Mouse (Mus musculus): ENCODE data around the gene Brip1. TPM values are rescaled to one million over a fixed set of nuclear protein-coding genes. Genes with fewer than 3 reads are reported as not detected.

Gene Brip1
- polyA plus RNA-seq, 1 experiment, result 1.2 TPM

- no peak for DNase-seq (ENCODE audit: low read depth, low spot score)
- 83% methylated on average over 8 of the region's 8 CpGs for WGBS
Observed at GRCm38 (mm10) chr11:86039355-86039754, 161.6 kb downstream of the Brip1 start.

DNA sequence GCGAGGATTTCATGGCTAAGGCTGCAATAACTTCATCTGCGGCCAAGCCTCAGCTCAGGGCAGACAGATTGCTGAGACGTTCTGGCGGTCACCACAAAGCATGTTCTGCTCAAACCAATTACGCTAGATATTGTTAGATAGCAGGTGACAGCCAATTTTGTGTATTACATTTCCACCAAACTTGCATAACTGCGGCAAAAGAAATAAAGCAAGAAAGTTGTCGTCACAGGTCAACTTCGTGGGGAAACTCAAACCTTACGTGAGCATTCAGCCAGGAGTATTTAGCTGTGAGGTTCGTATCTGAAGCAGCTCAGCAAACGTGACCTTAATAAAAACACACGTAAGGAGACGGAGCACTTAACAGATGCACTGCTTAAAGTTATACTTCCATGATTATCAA lies 162.3 kb downstream of the Brip1 start:
- 72% methylated on average over 13 of the region's 13 CpGs for WGBS
- DNase-seq (ENCODE audit: low read depth, low spot score), result no peak

DNA sequence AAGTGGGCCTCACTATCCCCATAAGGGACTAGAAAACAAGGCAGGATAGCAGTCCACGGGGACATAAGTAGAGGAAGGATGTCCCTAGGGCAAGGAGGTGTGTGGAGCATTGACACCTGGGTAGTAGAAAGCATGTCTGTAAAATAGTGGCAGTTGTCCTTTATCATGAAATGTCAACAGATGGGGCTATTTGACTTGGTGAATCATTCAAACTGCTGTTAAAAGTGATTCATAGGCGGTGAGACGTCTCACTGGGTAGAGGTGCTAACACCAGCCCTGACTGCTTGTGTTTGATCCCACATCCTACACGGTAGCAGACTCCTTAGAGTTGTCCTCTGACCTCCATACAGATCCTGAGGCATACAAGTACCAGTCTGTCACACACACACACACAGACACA lies 168.1 kb downstream of the Brip1 start:
- DNase-seq (ENCODE audit: low read depth, low spot score), result no peak
- 27% methylated on average over 4 of the region's 4 CpGs for WGBS

GRCm38 (mm10) chr11:86028034-86028433 lies 173.0 kb downstream of the Brip1 start:
- WGBS, result 55% methylated on average over 5 of the region's 5 CpGs
- DNase-seq (ENCODE audit: low read depth, low spot score), result no peak

- WGBS, result 17% methylated on average over 7 of the region's 7 CpGs
- no peak for DNase-seq (ENCODE audit: low read depth, low spot score)
Observed at GRCm38 (mm10) chr11:86026556-86027194, 174.3 kb downstream of the Brip1 start.

DNA sequence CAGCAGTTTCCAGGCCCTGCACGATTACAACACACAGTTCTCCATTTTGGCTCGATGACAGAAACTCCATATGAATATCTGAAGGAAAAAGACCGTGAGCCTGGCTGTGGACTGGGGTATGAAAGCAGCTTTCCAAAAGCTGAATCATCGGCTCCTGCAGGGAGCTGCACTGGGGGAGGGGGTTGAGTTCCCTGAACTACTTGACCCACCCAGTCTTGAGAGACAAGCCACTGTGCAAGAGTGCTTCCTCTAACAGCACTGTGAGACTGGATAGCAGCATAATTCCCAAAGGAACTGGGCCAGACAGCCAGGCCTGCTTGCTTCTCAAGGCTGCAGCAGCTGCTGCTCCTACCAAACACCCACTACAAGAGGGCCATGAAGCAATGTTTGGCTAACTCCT lies 178.6 kb downstream of the Brip1 start:
- 57% methylated on average over 4 of the region's 4 CpGs for WGBS
- no peak for DNase-seq (ENCODE audit: low read depth, low spot score)

- WGBS, result 43% methylated on average over 1 of the region's 1 CpGs
- DNase-seq (ENCODE audit: low read depth, low spot score), result no peak
Observed at GRCm38 (mm10) chr11:86020033-86020432, 181.0 kb downstream of the Brip1 start.

- WGBS, result 37% methylated on average over 11 of the region's 11 CpGs
- no peak for DNase-seq (ENCODE audit: low read depth, low spot score)
Observed at GRCm38 (mm10) chr11:86016242-86016641, 184.8 kb downstream of the Brip1 start.

GRCm38 (mm10) chr11:86013087-86013486 lies 187.9 kb downstream of the Brip1 start:
- WGBS, result 33% methylated on average over 2 of the region's 2 CpGs
- no peak for DNase-seq (ENCODE audit: low read depth, low spot score)

- 88% methylated on average over 4 of the region's 4 CpGs for WGBS
- DNase-seq (ENCODE audit: low read depth, low spot score), result no peak
Observed at GRCm38 (mm10) chr11:86010458-86010857, 190.5 kb downstream of the Brip1 start.

GRCm38 (mm10) chr11:86008211-86008905 lies 192.6 kb downstream of the Brip1 start:
- no peak for DNase-seq (ENCODE audit: low read depth, low spot score)
- 84% methylated on average over 10 of the region's 10 CpGs for WGBS

Other genes starting within 250 kb of the Brip1 start
- gene Ints2, start 56.4 kb upstream of the Brip1 start, polyA plus RNA-seq (2012; rRNA removed), result 4.3 and 8.4 TPM in 2 replicates
- 13.7 and 29.4 TPM in 2 replicates for gene Med13, start 156.4 kb upstream of the Brip1 start, polyA plus RNA-seq (2012; rRNA removed)

All from large intestine, adult 2 months (tissue).